Mouse (Mus musculus): Measurements from ENCODE around the gene Trnt1. TPM values are rescaled to one million over a fixed set of nuclear protein-coding genes. Genes with fewer than 3 reads are reported as not detected.

Trnt1 gene
- total RNA-seq, 2 experiments from 2014 or later, result 37.7 to 40.5 TPM

Other genes starting within 250 kb of the Trnt1 start
- gene Il5ra, start 20.1 kb upstream of the Trnt1 start, total RNA-seq (2021), result under 1 TPM in 1 of 2 experiments, not detected in 1; 0.14 TPM
- gene Crbn, start 31.0 kb downstream of the Trnt1 start, total RNA-seq (2021), result 10 to 100 TPM; 54.4 to 60.4 TPM

Data from heart, postnatal 36 days (tissue).